Mouse (Mus musculus) CH12.LX (cell line): ENCODE results near the gene Rbm18. TPM values are rescaled to one million over a fixed set of nuclear protein-coding genes. Genes with fewer than 3 reads are reported as not detected.

ENCODE experiments used
- DNase-seq: peaks from one replicate; pipeline ENCODE4 v3.0.0-alpha.2; 2013; ENCODE audit errors: extremely low read depth
- H3K27ac ChIP-seq: 2 replicates; pipeline ENCODE4 v1.5.1; 2012; ENCODE audit warnings: low read depth, mild to moderate bottlenecking, control low read depth, moderate library complexity; ENCODE audit not compliant: insufficient read depth
- H3K27me3 ChIP-seq: replicated peaks from 2 replicates; pipeline ENCODE3; 2012; ENCODE audit warnings: inconsistent platforms
- H3K36me3 ChIP-seq, 2 experiments: replicated peaks in 1 of 2; 2 replicates each; pipeline versions ENCODE3 to v1.6.1; 2012; ENCODE audit warnings: inconsistent platforms in 1 of 2, low read length in 1 of 2, mild to moderate bottlenecking in 1 of 2, mixed read lengths in 1 of 2, moderate library complexity in 1 of 2; ENCODE audit not compliant: control insufficient read depth in 1 of 2, insufficient read depth in 1 of 2
- H3K4me1 ChIP-seq, 2 experiments: 2 replicates each; pipeline ENCODE4 v1.6.1; 2012; ENCODE audit warnings: inconsistent platforms in 1 of 2, moderate library complexity in 1 of 2; ENCODE audit not compliant: insufficient read depth in 2 of 2, control insufficient read depth in 1 of 2
- H3K4me2 ChIP-seq: 2 replicates; pipeline ENCODE4 v1.6.1; 2012; ENCODE audit warnings: low read depth, mild to moderate bottlenecking, control low read depth; ENCODE audit not compliant: poor library complexity, insufficient read depth, severe bottlenecking
- H3K4me3 ChIP-seq, 3 experiments: fragments of 150-350 bp in 1 of 3; sonication (generic) in 1 of 3; replicated peaks in 1 of 3; 2 replicates each; pipeline versions ENCODE3 to v1.5.1; 2011 to 2012; ENCODE audit warnings: low read depth in 2 of 3, low read length in 2 of 3, mild to moderate bottlenecking in 2 of 3, moderate library complexity in 2 of 3, control low read depth in 1 of 3, improper control_type of control experiment in 1 of 3, inconsistent platforms in 1 of 3, mixed read lengths in 1 of 3; ENCODE audit not compliant: poor library complexity in 1 of 3
- H3K79me2 ChIP-seq: replicated peaks from 2 replicates; pipeline ENCODE4 v1.6.1; 2012; ENCODE audit warnings: mild to moderate bottlenecking, moderate library complexity; ENCODE audit not compliant: control insufficient read depth, poor library complexity, insufficient read depth, severe bottlenecking; ENCODE audit errors: extremely low read depth
- H3K9ac ChIP-seq: 2 replicates; pipeline ENCODE4 v1.6.1; 2012; ENCODE audit warnings: low read depth, mild to moderate bottlenecking, control low read depth, moderate library complexity; ENCODE audit not compliant: insufficient read depth
- H3K9me3 ChIP-seq: replicated peaks from 2 replicates; pipeline ENCODE3; 2012; ENCODE audit warnings: low read length, inconsistent platforms, mixed read lengths
- BHLHE40 ChIP-seq: IDR thresholded peaks from 2 replicates; pipeline ENCODE4 v1.6.1; 2011; ENCODE audit warnings: mild to moderate bottlenecking, low read depth, low read length, improper control_type of control experiment
- CHD1 ChIP-seq: IDR thresholded peaks from 2 replicates; pipeline ENCODE4 v1.6.1; 2012; ENCODE audit warnings: low read depth, low read length, improper control_type of control experiment, inconsistent platforms
- CHD2 ChIP-seq: IDR thresholded peaks from 2 replicates; pipeline ENCODE4 v1.6.1; 2011; ENCODE audit warnings: low read length, improper control_type of control experiment
- CTCF ChIP-seq, 2 experiments: IDR thresholded peaks in 1 of 2; conservative IDR thresholded peaks in 1 of 2; 2 replicates each; pipeline ENCODE4 v1.5.1; 2011 to 2012; ENCODE audit warnings: low read depth in 2 of 2, low read length in 2 of 2, improper control_type of control experiment in 1 of 2, inconsistent platforms in 1 of 2, mild to moderate bottlenecking in 1 of 2, moderate library complexity in 1 of 2
- E2F4 ChIP-seq: IDR thresholded peaks from 2 replicates; pipeline ENCODE4 v1.6.1; 2011; ENCODE audit warnings: low read depth, low read length, improper control_type of control experiment; ENCODE audit not compliant: insufficient replicate concordance
- ELF1 ChIP-seq: IDR thresholded peaks from 2 replicates; pipeline ENCODE4 v1.6.1; 2014; ENCODE audit warnings: low read depth, mild to moderate bottlenecking, inconsistent platforms, low read length, improper control_type of control experiment
- GABPA ChIP-seq: IDR thresholded peaks from 2 replicates; pipeline ENCODE4 v1.6.1; 2012; ENCODE audit warnings: low read depth, low read length, improper control_type of control experiment, inconsistent platforms; ENCODE audit not compliant: insufficient replicate concordance
- HCFC1 ChIP-seq: IDR thresholded peaks from 2 replicates; pipeline ENCODE4 v1.6.1; 2012; ENCODE audit warnings: low read depth, mild to moderate bottlenecking, inconsistent platforms, low read length, improper control_type of control experiment
- IRF4 ChIP-seq: IDR thresholded peaks from 2 replicates; pipeline ENCODE4 v1.6.1; 2014; ENCODE audit warnings: low read depth, mild to moderate bottlenecking, inconsistent platforms, low read length, improper control_type of control experiment
- JUN ChIP-seq: IDR thresholded peaks from 2 replicates; pipeline ENCODE4 v1.6.1; 2011; ENCODE audit warnings: low read depth, mild to moderate bottlenecking, low read length, improper control_type of control experiment, moderate library complexity; ENCODE audit not compliant: insufficient read depth
- JUND ChIP-seq: conservative IDR thresholded peaks from 2 replicates; pipeline ENCODE4 v1.6.1; 2011; ENCODE audit warnings: low read depth, low read length, improper control_type of control experiment
- KAT2A ChIP-seq: IDR thresholded peaks from 2 replicates; pipeline ENCODE4 v1.6.1; 2012; ENCODE audit warnings: low read length, improper control_type of control experiment, inconsistent platforms; ENCODE audit not compliant: insufficient replicate concordance
- MAFK ChIP-seq: IDR thresholded peaks from 2 replicates; pipeline ENCODE4 v1.6.1; 2011; ENCODE audit warnings: low read length, improper control_type of control experiment; ENCODE audit not compliant: insufficient replicate concordance
- MAZ ChIP-seq: IDR thresholded peaks from 2 replicates; pipeline ENCODE4 v1.6.1; 2012; ENCODE audit warnings: low read depth, mild to moderate bottlenecking, inconsistent platforms, low read length, improper control_type of control experiment, moderate library complexity
- MEF2A ChIP-seq: IDR thresholded peaks from 2 replicates; pipeline ENCODE4 v1.6.1; 2014; ENCODE audit warnings: low read depth, mild to moderate bottlenecking, inconsistent platforms, low read length, improper control_type of control experiment, borderline replicate concordance
- MXI1 ChIP-seq: IDR thresholded peaks from 2 replicates; pipeline ENCODE4 v1.6.1; 2011; ENCODE audit warnings: mild to moderate bottlenecking, low read depth, low read length, improper control_type of control experiment
- NRF1 ChIP-seq: IDR thresholded peaks from 2 replicates; pipeline ENCODE4 v1.6.1; 2014; ENCODE audit warnings: low read depth, mild to moderate bottlenecking, inconsistent platforms, low read length, improper control_type of control experiment, moderate library complexity
- POLR2AphosphoS2 ChIP-seq: IDR thresholded peaks from 2 replicates; pipeline ENCODE4 v1.6.1; 2011; ENCODE audit warnings: low read depth, low read length, improper control_type of control experiment
- RAD21 ChIP-seq: IDR thresholded peaks from 2 replicates; pipeline ENCODE4 v1.6.1; 2011; ENCODE audit warnings: low read depth, mild to moderate bottlenecking, low read length, improper control_type of control experiment, moderate library complexity
- RCOR1 ChIP-seq: conservative IDR thresholded peaks from 2 replicates; pipeline ENCODE4 v1.6.1; 2012; ENCODE audit warnings: low read depth, mild to moderate bottlenecking, inconsistent platforms, low read length, improper control_type of control experiment
- SIN3A ChIP-seq: IDR thresholded peaks from 2 replicates; pipeline ENCODE4 v1.6.1; 2012; ENCODE audit warnings: low read length, improper control_type of control experiment, inconsistent platforms
- SMC3 ChIP-seq: IDR thresholded peaks from 2 replicates; pipeline ENCODE4 v1.6.1; 2011; ENCODE audit warnings: low read depth, low read length, improper control_type of control experiment
- USF2 ChIP-seq: conservative IDR thresholded peaks from 2 replicates; pipeline ENCODE4 v1.6.1; 2011; ENCODE audit warnings: low read depth, low read length, improper control_type of control experiment
- ZC3H11A ChIP-seq: IDR thresholded peaks from 2 replicates; pipeline ENCODE4 v1.6.1; 2012; ENCODE audit warnings: low read depth, mild to moderate bottlenecking, inconsistent platforms, low read length, improper control_type of control experiment
- ZKSCAN1 ChIP-seq: IDR thresholded peaks from 2 replicates; pipeline ENCODE4 v1.6.1; 2012; ENCODE audit warnings: low read depth, inconsistent platforms, low read length, improper control_type of control experiment, borderline replicate concordance
- ZMIZ1 ChIP-seq: IDR thresholded peaks from 2 replicates; pipeline ENCODE4 v1.6.1; 2012; ENCODE audit warnings: low read depth, mild to moderate bottlenecking, inconsistent platforms, low read length, improper control_type of control experiment
- ZNF384 ChIP-seq: IDR thresholded peaks from 2 replicates; pipeline ENCODE4 v1.6.1; 2012; ENCODE audit warnings: low read depth, low read length, improper control_type of control experiment, inconsistent platforms
- dilution Hi-C: fragments of 300-500 bp; cut with MboI; formaldehyde crosslinking; loops from 2 replicates; pipeline ENCODE4 v1.14.3; 2020; ENCODE audit warnings: low sequenced_read_pairs; ENCODE audit not compliant: extremely low pct_unique_long_range_greater_than_20kb, extremely low pct_ligation_motif_present
- in situ Hi-C: fragments of 300-500 bp; cut with MboI; formaldehyde crosslinking; loops from 3 replicates; pipeline ENCODE4 v1.14.3; 2019; ENCODE audit warnings: low sequenced_read_pairs, low pct_ligation_motif_present, low pct_unique_long_range_greater_than_20kb, mixed read lengths
- polyA plus RNA-seq: library from polyadenylated mRNA; unstranded; fragments of >175 nt; gene quantifications from 2 replicates; pipeline ENCODE4 v1.2.1, GENCODE M21; 2012; ENCODE audit warnings: low read depth; ENCODE audit not compliant: insufficient read length
- total RNA-seq, 2 experiments: library from RNA; depleted of rRNA; stranded (reverse); fragments of 300-350 nt in 1 of 2; fragments of >200 nt in 1 of 2; gene quantifications; 2 replicates each; pipeline ENCODE4 v1.2.3; 2012 to 2014

Gene Rbm18
- total and polyA plus RNA-seq, 3 experiments = 12.4 to 26.3 (median 14.9) TPM

GRCm38 (mm10) chr2:36108615-36109014 lies 28.0 kb downstream of the Rbm18 start:
- no peak for DNase-seq
- in situ Hi-C loops = no loop called here
- no peak overlapping the region for H3K27ac ChIP-seq
- no peak overlapping the region for H3K9ac ChIP-seq
- no peaks in the 10 kb centered on the region for H3K36me3 ChIP-seq
- H3K4me1 ChIP-seq = no peaks in the 10 kb centered on the region
- no peaks in the 10 kb centered on the region for H3K9me3 ChIP-seq
- no peaks in the 10 kb centered on the region for H3K79me2 ChIP-seq
- dilution Hi-C loops = no loop called here
- TF ChIP-seq KAT2A = no peak
- TF ChIP-seq SIN3A = no peak
- no peak for TF ChIP-seq MAFK
- TF ChIP-seq ZKSCAN1 = no peak
- TF ChIP-seq CTCF (conservative IDR thresholded peaks at IDR 0.05 in 1 of 2, IDR thresholded peaks at IDR 0.05 in 1 of 2; ENCODE audit: low read depth in 2 of 2, low read length in 2 of 2) = no peak
- TF ChIP-seq CHD2 = no peak
- TF ChIP-seq IRF4 = no peak
- no peak for TF ChIP-seq USF2
- TF ChIP-seq GABPA = no peak
- TF ChIP-seq RAD21 = no peak
- no peak for TF ChIP-seq JUND
- no peak for TF ChIP-seq ZC3H11A
- TF ChIP-seq POLR2AphosphoS2 = no peak
- no peak for TF ChIP-seq ELF1
- TF ChIP-seq ZNF384 = no peak
- TF ChIP-seq MXI1 = no peak
- TF ChIP-seq SMC3 = no peak
- TF ChIP-seq JUN = no peak
- TF ChIP-seq NRF1 = no peak
- no peak for TF ChIP-seq BHLHE40
- TF ChIP-seq, all 38 proteins: peak for 0
- no peak overlapping the region for H3K4me3 ChIP-seq
- no peak overlapping the region for H3K4me2 ChIP-seq
- H3K27me3 ChIP-seq = peaks cover 21% of the 10 kb centered on the region

DNA sequence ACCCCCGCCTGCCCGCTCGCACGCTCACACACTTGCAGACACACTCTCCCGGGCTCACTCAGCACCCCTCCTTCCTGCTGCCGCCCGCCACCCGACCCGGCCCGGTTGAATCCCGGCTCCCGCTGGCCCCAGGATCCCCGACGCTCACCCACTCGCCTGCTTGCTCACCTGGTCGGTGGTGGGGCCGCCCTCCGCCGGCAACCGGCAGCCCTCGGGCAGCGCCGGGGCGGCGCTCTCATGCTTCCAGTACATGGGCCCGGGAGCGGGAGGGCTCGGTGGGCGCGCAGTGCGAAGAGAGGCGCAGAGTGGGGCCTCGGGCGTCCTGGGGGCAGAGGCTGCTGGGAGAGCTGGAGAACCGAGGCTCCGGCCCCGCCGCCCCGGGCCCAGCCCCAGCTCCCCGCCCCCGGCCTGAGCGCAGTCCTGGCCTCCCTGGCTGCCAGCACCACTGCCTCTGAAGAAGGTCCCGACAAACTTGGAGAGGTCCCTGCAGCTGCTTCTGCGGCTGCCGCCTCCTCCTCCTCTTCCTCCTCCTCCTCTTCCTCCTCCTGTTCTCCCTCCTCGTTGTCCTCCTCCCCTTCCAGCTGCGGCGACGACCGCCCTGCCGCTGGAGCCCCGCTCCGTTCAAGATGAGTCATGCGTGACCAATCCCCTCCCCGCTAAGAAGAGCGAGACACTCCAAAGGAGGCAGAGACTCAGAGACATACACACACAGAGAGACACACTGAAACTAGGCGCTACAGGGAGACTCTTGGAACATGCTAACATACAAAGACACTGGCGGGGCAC lies 31.4 kb downstream of the Rbm18 start, which contains the start of gene Lhx6:
Lhx6 (minus strand) TSS at position 453 of the 786 bp plus-strand sequence.
- Histone ChIP-seq H3K27me3 (peaks cover 43% of the 10 kb centered on the region), H3K27ac (no peak within 1 kb of the TSS), H3K36me3 (no peaks in the 10 kb centered on the region), H3K9ac (no peak within 1 kb of the TSS), H3K9me3 (peaks cover 3% of the 10 kb centered on the region), H3K4me1 (no peaks in the 10 kb centered on the region; a peak in 1 of 4 replicates), H3K4me3 (no peak within 1 kb of the TSS), H3K79me2 (no peaks in the 10 kb centered on the region), H3K4me2 (no peak within 1 kb of the TSS)
- no peak for DNase-seq
- in situ Hi-C loops = no loop called here
- dilution Hi-C loops = no loop called here
- TF ChIP-seq RAD21 = no peak
- TF ChIP-seq KAT2A = no peak
- TF ChIP-seq MAZ = no peak
- TF ChIP-seq CHD1 = no peak
- TF ChIP-seq ZMIZ1 = no peak
- TF ChIP-seq USF2 = no peak
- TF ChIP-seq RCOR1 = no peak
- TF ChIP-seq E2F4 = no peak
- no peak for TF ChIP-seq MEF2A
- TF ChIP-seq ZNF384 = no peak
- TF ChIP-seq POLR2AphosphoS2 = no peak
- no peak for TF ChIP-seq HCFC1
